Mouse (Mus musculus): ENCODE measurements around the gene Tmem221. TPM values are rescaled to one million over a fixed set of nuclear protein-coding genes. Genes with fewer than 3 reads are reported as not detected.

Tmem221 gene
- polyA plus RNA-seq, 1 experiment from 2014 or later = 0.14 TPM

GRCm38 (mm10) chr8:71560071-71560470 is 1.4 kb upstream of the Tmem221 start:
- Histone ChIP-seq H3K4me1 (peaks cover 22% of the 10 kb centered on the region), H3K27me3 (ENCODE audit: low read depth, poor library complexity, severe bottlenecking) (peaks cover 100% of the 10 kb centered on the region), H3K9me3 (replicated peaks) (peaks cover 9% of the 10 kb centered on the region), H3K4me3 (no peak overlapping the region), H3K36me3 (no peaks in the 10 kb centered on the region), H3K27ac (replicated peaks) (no peak overlapping the region)
- no peak for DNase-seq (ENCODE audit: low spot score)
- 82% methylated on average over 3 of the region's 3 CpGs for WGBS

DNA sequence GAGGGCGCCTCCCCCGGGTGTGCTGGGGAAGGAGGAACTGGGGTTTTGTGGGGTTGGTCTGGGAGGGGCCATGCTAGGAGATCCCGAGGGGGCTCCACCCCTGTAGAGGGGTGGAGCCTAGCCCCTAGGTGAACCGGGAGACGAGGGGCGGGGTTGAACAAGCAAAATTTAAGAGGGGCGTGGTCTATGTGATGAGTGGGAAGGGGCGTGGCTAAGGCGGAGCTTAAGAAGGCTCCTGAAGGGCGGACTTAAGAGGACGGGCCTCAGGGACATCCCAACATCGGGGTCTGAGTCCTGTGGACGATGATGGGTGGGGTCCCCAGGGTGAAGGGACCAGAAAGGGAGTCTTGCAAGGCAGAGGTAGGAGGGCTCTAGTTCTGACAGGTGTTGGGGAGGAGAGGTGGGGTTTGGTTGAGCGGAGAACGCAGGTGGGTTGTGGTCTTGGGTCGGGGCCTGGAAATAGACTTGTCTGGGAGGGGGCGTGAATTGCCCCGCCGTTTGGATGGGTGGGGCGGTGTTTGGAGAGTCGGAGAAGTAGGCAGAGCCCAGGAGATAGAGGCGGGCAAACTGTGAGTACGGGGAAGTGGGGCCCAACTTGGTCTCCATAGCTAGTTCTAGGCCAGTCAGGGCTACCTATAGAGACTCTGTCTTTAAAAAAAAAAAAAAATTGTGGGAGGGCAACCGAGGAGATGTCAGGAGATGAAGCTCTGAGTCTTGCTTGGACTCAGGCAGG is 453 bp upstream of the Tmem221 start:
- no peak overlapping the region for H3K27ac ChIP-seq (replicated peaks)
- peaks cover 22% of the 10 kb centered on the region for H3K4me1 ChIP-seq
- H3K36me3 ChIP-seq = no peaks in the 10 kb centered on the region
- DNase-seq (ENCODE audit: low spot score) = no peak
- peaks cover 3% of the 10 kb centered on the region for H3K9me3 ChIP-seq (replicated peaks)
- peaks cover 97% of the 10 kb centered on the region for H3K27me3 ChIP-seq (ENCODE audit: low read depth, poor library complexity, severe bottlenecking)
- H3K4me3 ChIP-seq = peak overlapping the region; percentile 51
- 3% methylated on average over 24 of the region's 24 CpGs for WGBS

GRCm38 (mm10) chr8:71554644-71555043 is 4.0 kb downstream of the Tmem221 start:
- 86% methylated on average over 2 of the region's 2 CpGs for WGBS
- Histone ChIP-seq H3K27ac (replicated peaks) (no peak overlapping the region), H3K4me1 (peaks cover 13% of the 10 kb centered on the region), H3K9me3 (replicated peaks) (no peaks in the 10 kb centered on the region), H3K36me3 (no peaks in the 10 kb centered on the region), H3K4me3 (no peak overlapping the region), H3K27me3 (ENCODE audit: low read depth, poor library complexity, severe bottlenecking) (peaks cover 52% of the 10 kb centered on the region)
- no peak for DNase-seq (ENCODE audit: low spot score)

- H3K4me3 ChIP-seq = no peak overlapping the region
- H3K36me3 ChIP-seq = no peaks in the 10 kb centered on the region; the same call in 1 of the 2 replicates
- no peak overlapping the region for H3K27ac ChIP-seq (replicated peaks)
- no peak for DNase-seq (ENCODE audit: low spot score)
- H3K27me3 ChIP-seq (ENCODE audit: low read depth, poor library complexity, severe bottlenecking) = peaks cover 45% of the 10 kb centered on the region
- 75% methylated on average over 6 of the region's 6 CpGs for WGBS
- no peaks in the 10 kb centered on the region for H3K9me3 ChIP-seq (replicated peaks)
- H3K4me1 ChIP-seq = peaks cover 10% of the 10 kb centered on the region
Measured at GRCm38 (mm10) chr8:71554001-71554400, 4.7 kb downstream of the Tmem221 start.

- H3K27me3 ChIP-seq (ENCODE audit: low read depth, poor library complexity, severe bottlenecking) = peaks cover 33% of the 10 kb centered on the region
- no peak overlapping the region for H3K27ac ChIP-seq (replicated peaks)
- H3K4me3 ChIP-seq = no peak overlapping the region
- peaks cover 10% of the 10 kb centered on the region for H3K36me3 ChIP-seq
- 81% methylated on average over 6 of the region's 6 CpGs for WGBS
- H3K4me1 ChIP-seq = no peaks in the 10 kb centered on the region
- DNase-seq (ENCODE audit: low spot score) = no peak
- H3K9me3 ChIP-seq (replicated peaks) = no peaks in the 10 kb centered on the region
Measured at GRCm38 (mm10) chr8:71552770-71553169, 5.9 kb downstream of the Tmem221 start.

GRCm38 (mm10) chr8:71550754-71551153 is 7.9 kb downstream of the Tmem221 start:
- no peak overlapping the region for H3K4me3 ChIP-seq
- peaks cover 29% of the 10 kb centered on the region for H3K36me3 ChIP-seq
- H3K4me1 ChIP-seq = no peaks in the 10 kb centered on the region
- peaks cover 13% of the 10 kb centered on the region for H3K27me3 ChIP-seq (ENCODE audit: low read depth, poor library complexity, severe bottlenecking)
- WGBS = 71% methylated on average over 7 of the region's 7 CpGs
- H3K27ac ChIP-seq (replicated peaks) = no peak overlapping the region
- no peaks in the 10 kb centered on the region for H3K9me3 ChIP-seq (replicated peaks)
- DNase-seq (ENCODE audit: low spot score) = no peak

DNA sequence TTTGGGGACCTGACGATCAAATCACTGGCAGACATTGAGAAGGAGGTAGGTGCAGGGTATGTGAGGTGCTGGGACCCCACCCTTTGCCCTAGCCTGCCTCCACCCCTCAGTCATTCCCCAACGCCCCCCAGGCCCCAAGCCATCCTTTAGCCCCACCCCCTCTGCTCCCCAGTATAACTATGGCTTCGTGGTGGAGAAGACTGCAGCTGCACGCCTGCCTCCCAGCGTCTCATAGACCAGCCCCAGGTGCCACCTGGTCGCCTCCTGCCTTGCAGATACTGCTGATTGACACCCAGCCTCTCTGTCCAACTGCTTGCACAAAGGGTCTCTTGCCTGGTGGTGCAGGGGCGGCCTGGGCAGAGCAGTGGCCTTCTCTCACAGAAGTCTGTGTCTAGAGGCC is 11.1 kb downstream of the Tmem221 start:
- WGBS = 86% methylated on average over 7 of the region's 7 CpGs
- H3K27me3 ChIP-seq (ENCODE audit: low read depth, poor library complexity, severe bottlenecking) = no peaks in the 10 kb centered on the region
- no peak overlapping the region for H3K4me3 ChIP-seq
- no peak overlapping the region for H3K27ac ChIP-seq (replicated peaks)
- H3K4me1 ChIP-seq = peaks cover 14% of the 10 kb centered on the region
- DNase-seq (ENCODE audit: low spot score) = no peak
- H3K9me3 ChIP-seq (replicated peaks) = no peaks in the 10 kb centered on the region
- H3K36me3 ChIP-seq = peaks cover 37% of the 10 kb centered on the region

- H3K36me3 ChIP-seq = peaks cover 37% of the 10 kb centered on the region
- no peak overlapping the region for H3K4me3 ChIP-seq
- H3K4me1 ChIP-seq = peaks cover 14% of the 10 kb centered on the region
- no peak overlapping the region for H3K27ac ChIP-seq (replicated peaks)
- no peak for DNase-seq (ENCODE audit: low spot score)
- no peaks in the 10 kb centered on the region for H3K27me3 ChIP-seq (ENCODE audit: low read depth, poor library complexity, severe bottlenecking)
- whole genome bisulfite sequencing = 93% methylated on average over 11 of the region's 11 CpGs
- no peaks in the 10 kb centered on the region for H3K9me3 ChIP-seq (replicated peaks)
Measured at GRCm38 (mm10) chr8:71545053-71545452, 13.6 kb downstream of the Tmem221 start.

- 89% methylated on average over 9 of the region's 9 CpGs for WGBS
- Histone ChIP-seq H3K4me3 (peak overlapping the region; percentile 74), H3K27ac (replicated peaks) (no peak overlapping the region), H3K36me3 (peaks cover 36% of the 10 kb centered on the region), H3K4me1 (peaks cover 14% of the 10 kb centered on the region), H3K27me3 (ENCODE audit: low read depth, poor library complexity, severe bottlenecking) (peaks cover under 1% of the 10 kb centered on the region; the same call in 1 of the 2 replicates), H3K9me3 (replicated peaks) (no peaks in the 10 kb centered on the region)
- no peak for DNase-seq (ENCODE audit: low spot score)
Measured at GRCm38 (mm10) chr8:71543755-71544154, 14.9 kb downstream of the Tmem221 start.

GRCm38 (mm10) chr8:71542632-71543343 is 15.9 kb downstream of the Tmem221 start, which contains the start of gene Mvb12a:
Mvb12a (plus strand) TSS chr8:71542922.
- Histone ChIP-seq H3K9me3 (replicated peaks) (no peaks in the 10 kb centered on the region), H3K27ac (replicated peaks) (peak within 1 kb of the TSS; percentile 79), H3K4me1 (peaks cover 18% of the 10 kb centered on the region), H3K27me3 (ENCODE audit: low read depth, poor library complexity, severe bottlenecking) (peaks cover 10% of the 10 kb centered on the region), H3K36me3 (peaks cover 27% of the 10 kb centered on the region), H3K4me3 (peak within 1 kb of the TSS; percentile 74)
- WGBS = under 1% methylated on average over 55 of the region's 55 CpGs
- peak; percentile 97 for DNase-seq (ENCODE audit: low spot score)

DNA sequence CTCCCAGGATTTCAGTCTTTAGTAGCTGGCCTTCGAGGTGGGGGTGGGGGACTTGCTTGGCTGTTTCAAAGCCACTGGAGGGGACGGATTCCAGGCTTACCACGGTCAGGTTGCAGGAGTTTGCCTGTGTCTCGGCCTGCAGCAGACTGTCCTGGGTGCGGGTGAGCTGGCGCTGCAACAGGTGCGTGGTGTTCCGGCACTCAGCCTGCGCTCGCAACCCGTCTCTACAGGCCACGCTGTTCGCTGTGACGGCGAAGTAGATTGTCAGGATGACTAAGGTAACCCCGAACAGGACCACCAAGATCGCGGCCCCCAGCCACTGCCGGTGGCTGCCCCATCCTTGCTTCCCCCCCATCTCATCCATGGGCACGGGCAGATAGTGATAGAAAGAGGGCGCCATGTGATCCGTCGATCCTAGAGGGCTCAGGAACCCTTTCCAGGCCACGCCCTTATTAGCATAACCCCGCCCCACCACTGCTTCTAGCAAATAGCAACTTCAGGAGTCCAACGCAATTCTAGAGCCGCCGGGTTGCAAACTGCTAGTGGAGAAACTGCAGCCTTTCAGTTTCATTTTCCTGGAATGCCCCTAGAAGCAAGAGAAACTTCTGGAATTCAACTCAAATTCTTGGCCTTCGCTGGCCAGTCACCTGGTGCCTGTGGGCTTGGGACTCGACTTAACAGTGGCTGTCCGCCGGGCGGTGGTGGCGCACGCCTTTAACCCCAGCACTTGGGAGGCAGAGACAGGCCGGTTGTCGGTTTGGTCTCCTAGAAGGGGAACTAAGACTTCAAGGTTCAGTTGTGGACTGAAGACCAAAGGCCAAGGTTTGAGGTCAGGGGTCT is 21.4 kb downstream of the Tmem221 start, which contains the start of gene Bst2:
Gene Bst2 (minus strand): TSS at position 429 of the 840 bp plus-strand sequence.
- WGBS = 3% methylated on average over 37 of the region's 37 CpGs
- H3K27me3 ChIP-seq (ENCODE audit: low read depth, poor library complexity, severe bottlenecking) = peaks cover 44% of the 10 kb centered on the region

GRCm38 (mm10) chr8:71535663-71536062 is 23.0 kb downstream of the Tmem221 start:
- no peaks in the 10 kb centered on the region for H3K9me3 ChIP-seq (replicated peaks)
- H3K27ac ChIP-seq (replicated peaks) = no peak overlapping the region
- no peak for DNase-seq (ENCODE audit: low spot score)
- H3K4me3 ChIP-seq = no peak overlapping the region
- 65% methylated on average over 5 of the region's 5 CpGs for WGBS
- H3K36me3 ChIP-seq = no peaks in the 10 kb centered on the region
- H3K27me3 ChIP-seq (ENCODE audit: low read depth, poor library complexity, severe bottlenecking) = peaks cover 44% of the 10 kb centered on the region
- peaks cover 18% of the 10 kb centered on the region for H3K4me1 ChIP-seq

More for the DNA sequence above, 21.4 kb downstream of the Tmem221 start, which contains the start of gene Bst2:
- Histone ChIP-seq H3K27ac (replicated peaks) (peak within 1 kb of the TSS; percentile 46; the same call in 1 of the 2 replicates), H3K9me3 (replicated peaks) (no peaks in the 10 kb centered on the region), H3K36me3 (no peaks in the 10 kb centered on the region), H3K4me1 (peaks cover 18% of the 10 kb centered on the region), H3K4me3 (peak within 1 kb of the TSS; percentile 50)
- peak; percentile 72 for DNase-seq (ENCODE audit: low spot score)

Data from midbrain, embryonic 10.5 days (tissue).